Mouse (Mus musculus) cortical plate, adult 2 months (tissue): Measurements from ENCODE around the gene Fam173b.

Source experiments
- CTCF ChIP-seq: fragments of 200-500 bp; IDR thresholded peaks from 2 replicates; pipeline ENCODE4 v1.5.1; 2011; ENCODE audit warnings: mild to moderate bottlenecking, control low read depth, low read length; ENCODE audit not compliant: insufficient read depth; ENCODE audit errors: extremely low read depth
- POLR2A ChIP-seq: fragments of 200-500 bp; IDR thresholded peaks from 2 replicates; pipeline ENCODE4 v1.6.1; 2011; ENCODE audit warnings: mild to moderate bottlenecking, low read length, control low read depth; ENCODE audit not compliant: insufficient read depth; ENCODE audit errors: extremely low read depth

GRCm38 (mm10) chr15:31587789-31588188 lies 13.9 kb upstream of the Fam173b start:
- no peak for TF ChIP-seq CTCF
- no peak for TF ChIP-seq POLR2A
